Mouse (Mus musculus) ES-E14 (cell line): ENCODE data around the gene Rundc1. TPM values are rescaled to one million over a fixed set of nuclear protein-coding genes. Genes with fewer than 3 reads are reported as not detected.

Experiments used
- DNase-seq: peaks from one replicate; pipeline ENCODE4 v3.0.0-alpha.2; 2013; ENCODE audit warnings: low read depth, low spot score
- H3K27ac ChIP-seq: 2 replicates; pipeline ENCODE4 v1.5.1; 2012; ENCODE audit warnings: low read depth, mild to moderate bottlenecking, low read length, moderate library complexity, mixed read lengths; ENCODE audit not compliant: poor library complexity, insufficient read depth, severe bottlenecking
- H3K36me3 ChIP-seq: 2 replicates; pipeline ENCODE4 v1.6.1; 2012; ENCODE audit warnings: mild to moderate bottlenecking, low read length, moderate library complexity, mixed read lengths; ENCODE audit not compliant: control insufficient read depth, poor library complexity, insufficient read depth, severe bottlenecking
- H3K4me1 ChIP-seq, 2 experiments: fragments of 150-350 bp in 1 of 2; sonication (generic) in 1 of 2; 2 replicates each; pipeline ENCODE4 v1.6.1; 2012; ENCODE audit warnings: low read length in 2 of 2, mild to moderate bottlenecking in 1 of 2, mixed read lengths in 1 of 2; ENCODE audit not compliant: control insufficient read depth in 2 of 2, insufficient read depth in 2 of 2, poor library complexity in 1 of 2
- H3K4me3 ChIP-seq, 2 experiments: fragments of 150-350 bp in 1 of 2; sonication (generic) in 1 of 2; 2 replicates each; pipeline ENCODE4 v1.5.1; 2012; ENCODE audit warnings: low read length in 2 of 2, low read depth in 1 of 2, mild to moderate bottlenecking in 1 of 2, mixed read lengths in 1 of 2; ENCODE audit not compliant: insufficient read depth in 1 of 2, poor library complexity in 1 of 2, severe bottlenecking in 1 of 2
- H3K9ac ChIP-seq: 2 replicates; pipeline ENCODE4 v1.6.1; 2012; ENCODE audit warnings: low read depth, mild to moderate bottlenecking, low read length, mixed read lengths; ENCODE audit not compliant: poor library complexity, insufficient read depth, severe bottlenecking
- H3K9me3 ChIP-seq: fragments of 150-350 bp; sonication (generic); 2 replicates; pipeline ENCODE4 v1.6.1; 2012; ENCODE audit warnings: low read depth, mild to moderate bottlenecking, low read length; ENCODE audit not compliant: control insufficient read depth, insufficient read depth
- CHD2 ChIP-seq: IDR thresholded peaks from 2 replicates; pipeline ENCODE4 v1.6.1; 2014; ENCODE audit warnings: mild to moderate bottlenecking, low read depth, low read length, inconsistent platforms
- HCFC1 ChIP-seq: IDR thresholded peaks from 2 replicates; pipeline ENCODE4 v1.6.1; 2012; ENCODE audit warnings: low read length, inconsistent platforms, borderline replicate concordance; ENCODE audit not compliant: insufficient read depth
- MAFK ChIP-seq: IDR thresholded peaks from 2 replicates; pipeline ENCODE4 v1.6.1; 2014; ENCODE audit warnings: mild to moderate bottlenecking, low read depth, low read length, inconsistent platforms; ENCODE audit not compliant: insufficient read depth
- ZC3H11A ChIP-seq: IDR thresholded peaks from 2 replicates; pipeline ENCODE4 v1.6.1; 2012; ENCODE audit warnings: low read depth, mild to moderate bottlenecking, inconsistent platforms, low read length, borderline replicate concordance
- ZNF384 ChIP-seq: IDR thresholded peaks from 2 replicates; pipeline ENCODE4 v1.6.1; 2012; ENCODE audit warnings: low read depth, low read length, inconsistent platforms
- in situ Hi-C, 2 experiments: fragments of 600-800 bp; cut with MboI; formaldehyde crosslinking; loops; one replicate each; pipeline ENCODE4 v1.15.1; 2025; ENCODE audit warnings: low sequenced_read_pairs in 2 of 2, inconsistent platforms in 1 of 2; ENCODE audit not compliant: unreplicated experiment in 2 of 2
- total RNA-seq: library from RNA; depleted of rRNA; stranded (reverse); fragments of 300-350 nt; gene quantifications from 2 replicates; pipeline ENCODE4 v1.2.3, GENCODE M21; 2012

Gene Rundc1
- total RNA-seq, 1 experiment, result 6.9 TPM

DNA sequence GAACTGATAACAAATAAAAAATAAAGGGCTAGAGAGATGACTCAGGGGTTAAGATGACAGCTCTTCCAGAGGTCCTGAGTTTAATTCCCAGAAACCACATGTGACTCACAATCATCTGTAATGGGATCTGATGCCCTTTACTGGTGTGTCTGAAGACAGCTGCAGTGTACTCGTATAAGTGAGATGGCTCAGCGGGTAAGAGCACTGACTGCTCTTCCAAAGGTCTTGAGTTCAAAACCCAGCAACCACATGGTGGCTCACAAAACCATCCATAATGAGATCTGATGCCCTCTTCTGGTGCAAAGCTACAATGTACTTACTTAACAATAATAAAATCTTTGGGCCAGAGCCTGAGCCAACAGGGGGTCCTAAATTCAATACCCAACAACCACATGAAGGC, 9.6 kb upstream of the Rundc1 start:
- Histone ChIP-seq H3K9ac (no peak overlapping the region), H3K4me1 (peaks cover 4 to 14% of the 10 kb centered on the region in 2 experiments; a peak in 2 of 4 replicates), H3K9me3 (no peaks in the 10 kb centered on the region), H3K4me3 (no peak overlapping the region), H3K27ac (no peak overlapping the region), H3K36me3 (peaks cover 22% of the 10 kb centered on the region)
- no peak for DNase-seq
- in situ Hi-C loops, result no loop called here
- TF ChIP-seq ZNF384, result no peak
- TF ChIP-seq ZC3H11A, result no peak
- TF ChIP-seq MAFK, result no peak
- no peak for TF ChIP-seq CHD2
- no peak for TF ChIP-seq HCFC1

DNA sequence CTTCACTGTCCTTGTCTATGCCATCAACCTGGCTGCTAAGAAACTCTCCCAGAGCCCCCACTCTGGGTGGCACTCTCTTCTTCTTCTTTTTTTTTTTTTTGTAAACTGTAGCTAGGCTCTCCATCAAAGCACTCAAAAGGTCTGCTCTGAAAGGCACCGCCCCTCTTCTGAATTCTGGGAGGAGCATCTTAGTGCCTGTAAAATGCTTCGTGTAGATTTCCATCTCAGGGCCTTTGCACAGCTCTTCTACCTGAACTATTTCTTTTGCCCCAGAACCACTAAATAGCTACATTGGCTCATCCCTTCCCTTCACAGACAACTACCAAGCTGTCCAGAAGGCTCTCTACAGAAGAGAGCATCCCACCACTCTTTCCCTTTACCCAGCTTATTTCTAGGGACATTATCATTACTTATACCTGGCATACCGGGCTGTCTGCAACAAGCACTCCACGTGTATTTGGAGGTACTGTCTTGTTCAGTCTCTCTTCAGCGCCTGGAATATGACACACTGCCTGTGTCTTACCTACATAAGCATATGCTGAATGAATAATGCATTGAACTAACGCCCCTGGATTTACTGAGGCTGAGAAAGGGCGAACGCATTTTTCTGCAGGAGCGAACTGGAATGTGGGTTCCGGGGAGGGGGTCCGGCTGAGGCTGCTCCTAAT, 8.3 kb upstream of the Rundc1 start:
- DNase-seq, result peak; percentile 54
- in situ Hi-C loops, result no loop called here
- Histone ChIP-seq H3K4me3 (peak overlapping the region; percentile 78 to 98), H3K36me3 (peaks cover 11% of the 10 kb centered on the region), H3K4me1 (peaks cover 4 to 14% of the 10 kb centered on the region in 2 experiments; a peak in 2 of 4 replicates), H3K9ac (peak overlapping the region; percentile 94), H3K9me3 (no peaks in the 10 kb centered on the region), H3K27ac (peak overlapping the region; percentile 54; the same call in 1 of the 2 replicates)
- TF ChIP-seq HCFC1, result no peak
- TF ChIP-seq ZNF384, result 0 out of 2 replicates have a peak, but pooled peaks have one; percentile 13
- TF ChIP-seq ZC3H11A, result no peak
- no peak for TF ChIP-seq MAFK
- no peak for TF ChIP-seq CHD2

- Histone ChIP-seq H3K9me3 (no peaks in the 10 kb centered on the region), H3K9ac (peak within 1 kb of the TSS; percentile 94), H3K27ac (peak within 1 kb of the TSS; percentile 54), H3K4me3 (peak within 1 kb of the TSS; percentile 78 to 98), H3K4me1 (peaks cover 4 to 12% of the 10 kb centered on the region in 2 experiments; a peak in 2 of 4 replicates), H3K36me3 (peaks cover 7% of the 10 kb centered on the region)
- DNase-seq, result peak; percentile 65
- TF ChIP-seq HCFC1, result no peak; the same call in 1 of the 2 replicates
- TF ChIP-seq MAFK, result no peak
- TF ChIP-seq ZNF384, result no peak
- no peak for TF ChIP-seq ZC3H11A
- TF ChIP-seq CHD2, result no peak
- in situ Hi-C loops, result no loop called here
Measured at GRCm38 (mm10) chr11:101417101-101417855, 7.6 kb upstream of the Rundc1 start, which contains the start of gene Aarsd1. Gene Aarsd1 (minus strand): TSS chr11:101417615.

GRCm38 (mm10) chr11:101418991-101419390, 5.9 kb upstream of the Rundc1 start:
- Histone ChIP-seq H3K9ac (no peak overlapping the region), H3K36me3 (peaks cover under 1% of the 10 kb centered on the region), H3K4me1 (peaks cover 4 to 13% of the 10 kb centered on the region in 2 experiments; a peak in 2 of 4 replicates), H3K4me3 (no peak overlapping the region), H3K27ac (no peak overlapping the region), H3K9me3 (no peaks in the 10 kb centered on the region)
- in situ Hi-C loops, result no loop called here
- TF ChIP-seq MAFK (no peak), ZC3H11A (no peak), CHD2 (no peak), HCFC1 (no peak), ZNF384 (no peak)
- no peak for DNase-seq
